Mouse (Mus musculus): ENCODE results near the gene Rab25. TPM values are rescaled to one million over a fixed set of nuclear protein-coding genes. Genes with fewer than 3 reads are reported as not detected.

Gene Rab25
- polyA plus RNA-seq, 1 experiment from 2014 or later: 252 TPM

- no peak overlapping the region for H3K9ac ChIP-seq (ENCODE audit: low read length)
- no peaks in the 10 kb centered on the region for H3K9me3 ChIP-seq (ENCODE audit: control insufficient read depth, low read length)
- H3K27ac ChIP-seq (replicated peaks): no peak overlapping the region
- WGBS: 91% methylated on average over 6 of the region's 6 CpGs
- no peaks in the 10 kb centered on the region; the same call in 1 of the 2 replicates for H3K4me1 ChIP-seq (replicated peaks; ENCODE audit: control insufficient read depth, insufficient read depth)
- H3K4me2 ChIP-seq (replicated peaks; ENCODE audit: low read depth): no peak overlapping the region
- no peak for DNase-seq (ENCODE audit: low spot score)
- no peaks in the 10 kb centered on the region for H3K27me3 ChIP-seq (ENCODE audit: control insufficient read depth, insufficient read depth, low read length)
- no peak for ATAC-seq (ENCODE audit: low FRiP score, low TSS enrichment)
- H3K36me3 ChIP-seq (ENCODE audit: control insufficient read depth, insufficient read depth, low read length): peaks cover 16% of the 10 kb centered on the region
- TF ChIP-seq EP300 (optimal IDR thresholded peaks at IDR 0.05): no peak
- no peak for TF ChIP-seq CTCF (IDR thresholded peaks at IDR 0.05; ENCODE audit: low read depth)
- H3K4me3 ChIP-seq (ENCODE audit: low read depth, low read length): no peak overlapping the region
Observed at GRCm38 (mm10) chr3:88555731-88556130, 7.6 kb upstream of the Rab25 start.

- 81% methylated on average over 5 of the region's 5 CpGs for WGBS
- no peaks in the 10 kb centered on the region; the same call in 1 of the 2 replicates for H3K4me1 ChIP-seq (replicated peaks; ENCODE audit: control insufficient read depth, insufficient read depth)
- peaks cover 15% of the 10 kb centered on the region for H3K36me3 ChIP-seq (ENCODE audit: control insufficient read depth, insufficient read depth, low read length)
- TF ChIP-seq CTCF (IDR thresholded peaks at IDR 0.05; ENCODE audit: low read depth): no peak
- no peak for TF ChIP-seq EP300 (optimal IDR thresholded peaks at IDR 0.05)
- no peak for ATAC-seq (ENCODE audit: low FRiP score, low TSS enrichment)
- peak overlapping the region; percentile 97; the same call in 1 of the 2 replicates for H3K4me2 ChIP-seq (replicated peaks; ENCODE audit: low read depth)
- H3K9me3 ChIP-seq (ENCODE audit: control insufficient read depth, low read length): no peaks in the 10 kb centered on the region
- H3K4me3 ChIP-seq (ENCODE audit: low read depth, low read length): no peak overlapping the region
- no peaks in the 10 kb centered on the region for H3K27me3 ChIP-seq (ENCODE audit: control insufficient read depth, insufficient read depth, low read length)
- no peak overlapping the region for H3K27ac ChIP-seq (replicated peaks)
- H3K9ac ChIP-seq (ENCODE audit: low read length): no peak overlapping the region
- peak; percentile 13 for DNase-seq (ENCODE audit: low spot score)
Observed at GRCm38 (mm10) chr3:88555069-88555605, 7.0 kb upstream of the Rab25 start.

GRCm38 (mm10) chr3:88553880-88554586, 5.9 kb upstream of the Rab25 start:
- Histone ChIP-seq H3K4me2 (replicated peaks; ENCODE audit: low read depth) (peak overlapping the region; percentile 97), H3K4me3 (ENCODE audit: low read depth, low read length) (peak overlapping the region; percentile 92), H3K9ac (ENCODE audit: low read length) (peak overlapping the region; percentile 86), H3K36me3 (ENCODE audit: control insufficient read depth, insufficient read depth, low read length) (peaks cover 8% of the 10 kb centered on the region; the same call in 1 of the 2 replicates), H3K27ac (replicated peaks) (peak overlapping the region; percentile 98), H3K27me3 (ENCODE audit: control insufficient read depth, insufficient read depth, low read length) (no peaks in the 10 kb centered on the region), H3K4me1 (replicated peaks; ENCODE audit: control insufficient read depth, insufficient read depth) (no peaks in the 10 kb centered on the region; the same call in 1 of the 2 replicates), H3K9me3 (ENCODE audit: control insufficient read depth, low read length) (no peaks in the 10 kb centered on the region)
- TF ChIP-seq CTCF (IDR thresholded peaks at IDR 0.05; ENCODE audit: low read depth) (peak; percentile 38; the same call in 1 of the 2 replicates), EP300 (optimal IDR thresholded peaks at IDR 0.05) (no peak)
- under 1% methylated on average over 39 of the region's 41 CpGs for WGBS
- ATAC-seq (ENCODE audit: low FRiP score, low TSS enrichment) (peak; percentile 21), DNase-seq (ENCODE audit: low spot score) (no peak)

- under 1% methylated on average over 26 of the region's 37 CpGs for WGBS
- peak; percentile 97 for DNase-seq (ENCODE audit: low spot score)
- peak; percentile 76 for TF ChIP-seq CTCF (IDR thresholded peaks at IDR 0.05; ENCODE audit: low read depth)
- TF ChIP-seq EP300 (optimal IDR thresholded peaks at IDR 0.05): no peak
Observed at GRCm38 (mm10) chr3:88553525-88553879, 5.4 kb upstream of the Rab25 start, which contains the start of gene Ubqln4. Gene Ubqln4, plus strand, starts transcription at chr3:88553758.

GRCm38 (mm10) chr3:88552676-88553524, 4.8 kb upstream of the Rab25 start, which contains the start of gene Lamtor2:
Gene Lamtor2, minus strand, starts transcription at chr3:88553074.
- under 1% methylated on average over 48 of the region's 48 CpGs for WGBS
- Histone ChIP-seq H3K9ac (ENCODE audit: low read length) (peak within 1 kb of the TSS; percentile 86), H3K4me3 (ENCODE audit: low read depth, low read length) (peak within 1 kb of the TSS; percentile 92), H3K27ac (replicated peaks) (peak within 1 kb of the TSS; percentile 98), H3K36me3 (ENCODE audit: control insufficient read depth, insufficient read depth, low read length) (peaks cover 8% of the 10 kb centered on the region; the same call in 1 of the 2 replicates), H3K9me3 (ENCODE audit: control insufficient read depth, low read length) (no peaks in the 10 kb centered on the region), H3K4me1 (replicated peaks; ENCODE audit: control insufficient read depth, insufficient read depth) (no peaks in the 10 kb centered on the region; the same call in 1 of the 2 replicates), H3K4me2 (replicated peaks; ENCODE audit: low read depth) (peak within 1 kb of the TSS; percentile 97), H3K27me3 (ENCODE audit: control insufficient read depth, insufficient read depth, low read length) (no peaks in the 10 kb centered on the region)
- TF ChIP-seq CTCF (IDR thresholded peaks at IDR 0.05; ENCODE audit: low read depth) (no peak; the same call in 1 of the 2 replicates), EP300 (optimal IDR thresholded peaks at IDR 0.05) (no peak)
- DNase-seq (ENCODE audit: low spot score): peak; percentile 98
- ATAC-seq (ENCODE audit: low FRiP score, low TSS enrichment): peak; percentile 92

More at GRCm38 (mm10) chr3:88553525-88553879, 5.4 kb upstream of the Rab25 start, which contains the start of gene Ubqln4:
- peak within 1 kb of the TSS; percentile 92 for H3K4me3 ChIP-seq (ENCODE audit: low read depth, low read length)
- H3K27me3 ChIP-seq (ENCODE audit: control insufficient read depth, insufficient read depth, low read length): no peaks in the 10 kb centered on the region
- H3K36me3 ChIP-seq (ENCODE audit: control insufficient read depth, insufficient read depth, low read length): peaks cover 8% of the 10 kb centered on the region; the same call in 1 of the 2 replicates
- H3K4me2 ChIP-seq (replicated peaks; ENCODE audit: low read depth): peak within 1 kb of the TSS; percentile 97
- peak within 1 kb of the TSS; percentile 86 for H3K9ac ChIP-seq (ENCODE audit: low read length)
- ATAC-seq (ENCODE audit: low FRiP score, low TSS enrichment): peak; percentile 88
- H3K4me1 ChIP-seq (replicated peaks; ENCODE audit: control insufficient read depth, insufficient read depth): no peaks in the 10 kb centered on the region; the same call in 1 of the 2 replicates
- H3K9me3 ChIP-seq (ENCODE audit: control insufficient read depth, low read length): no peaks in the 10 kb centered on the region
- H3K27ac ChIP-seq (replicated peaks): peak within 1 kb of the TSS; percentile 98

Measured in stomach, postnatal 0 days (tissue).